Mouse (Mus musculus) adrenal gland, postnatal 36 days (tissue): Measurements from ENCODE around the gene Slc9a3r1. TPM values are rescaled to one million over a fixed set of nuclear protein-coding genes. Genes with fewer than 3 reads are reported as not detected.
A peak's percentile ranks its signal among the peaks of the same experiment; 100 is the strongest.

Experiments used
- DNase-seq, 2 experiments: peaks; one replicate each; pipeline ENCODE4 v3.0.0; 2021; ENCODE audit warnings: mixed read lengths in 1 of 2
- total RNA-seq, 2 experiments: library from RNA; stranded (reverse); gene quantifications; 2 replicates each; pipeline ENCODE4 v1.2.3; 2021

Slc9a3r1 gene
- total RNA-seq, 2 experiments from 2014 or later, result 18.1 to 20.3 TPM

GRCm38 (mm10) chr11:115162205-115162601 lies 938 bp upstream of the Slc9a3r1 start:
- no peak for DNase-seq

- peak; percentile 39 to 50 for DNase-seq
Measured at GRCm38 (mm10) chr11:115163568-115164150, 518 bp downstream of the Slc9a3r1 start.

- DNase-seq, result peak in 1 of 2 experiments; percentile 55
Measured at GRCm38 (mm10) chr11:115164341-115164975, 1.3 kb downstream of the Slc9a3r1 start.

GRCm38 (mm10) chr11:115164976-115165374 lies 1.8 kb downstream of the Slc9a3r1 start:
- DNase-seq, result peak; percentile 80 to 82

- DNase-seq, result no peak
Measured at GRCm38 (mm10) chr11:115166776-115167175, 3.6 kb downstream of the Slc9a3r1 start.

- DNase-seq, result no peak
Measured at GRCm38 (mm10) chr11:115167631-115168249, 4.6 kb downstream of the Slc9a3r1 start.

GRCm38 (mm10) chr11:115169430-115169829 lies 6.3 kb downstream of the Slc9a3r1 start:
- no peak for DNase-seq

GRCm38 (mm10) chr11:115171125-115171524 lies 8.0 kb downstream of the Slc9a3r1 start:
- no peak for DNase-seq

- DNase-seq, result peak; percentile 40 to 67
Measured at GRCm38 (mm10) chr11:115172825-115173287, 9.7 kb downstream of the Slc9a3r1 start.

- no peak for DNase-seq
Measured at GRCm38 (mm10) chr11:115173549-115174339, 10.6 kb downstream of the Slc9a3r1 start.

GRCm38 (mm10) chr11:115176399-115177190 lies 13.5 kb downstream of the Slc9a3r1 start:
- DNase-seq, result no peak

GRCm38 (mm10) chr11:115177559-115178195 lies 14.5 kb downstream of the Slc9a3r1 start:
- DNase-seq, result peak; percentile 67 to 70

- no peak for DNase-seq
Measured at GRCm38 (mm10) chr11:115178766-115179165, 15.6 kb downstream of the Slc9a3r1 start.

GRCm38 (mm10) chr11:115179191-115179590 lies 16.1 kb downstream of the Slc9a3r1 start:
- no peak for DNase-seq

- peak in 1 of 2 experiments; percentile 58 for DNase-seq
Measured at GRCm38 (mm10) chr11:115179881-115180280, 16.7 kb downstream of the Slc9a3r1 start.

- DNase-seq, result peak; percentile 87 to 91
Measured at GRCm38 (mm10) chr11:115181913-115182638, 18.9 kb downstream of the Slc9a3r1 start.

GRCm38 (mm10) chr11:115184973-115185372 lies 21.8 kb downstream of the Slc9a3r1 start:
- DNase-seq, result no peak

- peak; percentile 100 for DNase-seq
Measured at GRCm38 (mm10) chr11:115187224-115187639, 24.1 kb downstream of the Slc9a3r1 start, which contains the start of gene Tmem104. TSS of gene Tmem104 (plus strand) at chr11:115187487.

- peak in 1 of 2 experiments; percentile 54 for DNase-seq
Measured at GRCm38 (mm10) chr11:115187693-115188092, 24.6 kb downstream of the Slc9a3r1 start, which contains the start of gene Nat9. TSS of gene Nat9 (minus strand) at chr11:115187859.
